Mouse (Mus musculus): ENCODE data around the gene Psmd3. TPM values are rescaled to one million over a fixed set of nuclear protein-coding genes. Genes with fewer than 3 reads are reported as not detected.
A peak's percentile ranks its signal among the peaks of the same experiment; 100 is the strongest.
"Not testable (repeated sequence)": the region's sequence is repeated elsewhere in the genome, so short reads cannot be mapped to it uniquely, and the experiment has no call there.

The Psmd3 gene
- polyA plus RNA-seq, 1 experiment = 201 TPM

DNA sequence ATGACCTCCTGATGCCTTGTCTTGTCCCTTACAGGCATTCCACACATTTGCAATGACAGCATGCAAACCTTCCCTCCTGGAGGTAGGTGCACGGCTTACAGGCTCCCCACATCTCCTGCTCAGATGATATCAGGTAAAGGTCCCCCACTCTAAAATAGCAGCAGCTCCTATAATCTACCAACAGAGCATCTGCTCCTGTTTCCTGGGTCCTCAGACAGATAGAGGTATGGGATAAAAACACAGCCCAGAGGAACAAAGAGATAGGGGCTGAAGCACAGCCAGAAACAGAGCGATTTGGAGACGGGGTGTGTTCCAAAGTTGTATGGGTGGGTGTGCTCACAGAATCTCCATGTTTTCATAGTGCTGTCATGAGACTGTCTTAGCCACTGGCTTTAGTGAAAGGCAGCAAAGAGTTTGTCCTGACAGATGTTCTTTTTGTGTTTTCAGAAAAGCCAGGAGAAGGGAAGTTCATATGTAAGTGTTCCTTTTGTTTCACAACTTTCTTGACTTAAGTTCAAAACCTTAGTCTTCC, 11.0 kb upstream of the Psmd3 start:
- no peak for TF ChIP-seq CTCF (IDR thresholded peaks at IDR 0.05; ENCODE audit: borderline replicate concordance, extremely low read depth, insufficient read depth, insufficient read length)
- no peak for TF ChIP-seq POLR2A (IDR thresholded peaks at IDR 0.05; ENCODE audit: borderline replicate concordance, extremely low read depth, insufficient read depth, insufficient read length, poor library complexity, severe bottlenecking)

DNA sequence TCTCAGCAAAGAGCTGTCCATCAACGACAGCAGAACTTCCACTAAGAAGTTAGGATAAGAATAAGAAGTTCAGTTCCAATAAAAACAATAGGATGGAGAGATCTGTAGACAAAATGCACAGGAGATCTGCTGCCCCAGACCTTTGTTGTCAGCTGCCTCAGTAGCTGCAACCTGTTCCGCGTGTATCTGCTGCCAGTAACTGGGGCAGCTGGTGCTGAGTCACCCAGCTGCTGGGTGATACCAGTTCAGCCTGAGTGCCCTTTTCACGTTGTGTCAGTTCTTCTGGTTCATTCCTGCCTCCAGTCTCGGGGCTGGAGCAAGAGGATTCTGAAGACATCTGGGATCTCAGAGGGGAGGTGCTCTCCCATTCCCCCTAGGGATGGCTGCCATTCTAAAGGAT, 10.5 kb upstream of the Psmd3 start:
- DNase-seq (ENCODE audit: low read depth) = no peak
- TF ChIP-seq CTCF (IDR thresholded peaks at IDR 0.05; ENCODE audit: borderline replicate concordance, extremely low read depth, insufficient read depth, insufficient read length) (no peak), POLR2A (IDR thresholded peaks at IDR 0.05; ENCODE audit: borderline replicate concordance, extremely low read depth, insufficient read depth, insufficient read length, poor library complexity, severe bottlenecking) (no peak)

More for the DNA sequence above, 11.0 kb upstream of the Psmd3 start:
- no peak for DNase-seq (ENCODE audit: low read depth)

DNA sequence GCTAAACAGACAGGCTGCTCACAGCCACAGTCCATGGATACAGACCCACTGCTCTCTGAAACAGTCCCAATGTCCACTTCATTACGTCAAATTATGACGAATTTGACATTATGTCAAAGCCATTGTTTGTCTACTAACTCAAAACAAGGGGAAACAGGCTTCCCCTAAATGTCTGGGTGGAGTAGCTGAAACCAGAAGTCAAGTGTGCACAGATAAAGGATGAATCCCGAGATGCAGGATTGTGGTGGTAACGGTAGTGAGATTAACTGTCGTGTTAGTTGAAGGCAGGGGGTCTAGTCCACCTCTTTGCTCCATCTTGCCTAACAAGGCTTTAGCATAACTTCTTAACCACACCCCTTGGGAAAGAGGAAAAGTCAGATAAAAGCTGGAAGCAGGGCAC, 9.9 kb upstream of the Psmd3 start:
- TF ChIP-seq POLR2A (IDR thresholded peaks at IDR 0.05; ENCODE audit: borderline replicate concordance, extremely low read depth, insufficient read depth, insufficient read length, poor library complexity, severe bottlenecking) (no peak), CTCF (IDR thresholded peaks at IDR 0.05; ENCODE audit: borderline replicate concordance, extremely low read depth, insufficient read depth, insufficient read length) (no peak)
- DNase-seq (ENCODE audit: low read depth) = no peak

DNA sequence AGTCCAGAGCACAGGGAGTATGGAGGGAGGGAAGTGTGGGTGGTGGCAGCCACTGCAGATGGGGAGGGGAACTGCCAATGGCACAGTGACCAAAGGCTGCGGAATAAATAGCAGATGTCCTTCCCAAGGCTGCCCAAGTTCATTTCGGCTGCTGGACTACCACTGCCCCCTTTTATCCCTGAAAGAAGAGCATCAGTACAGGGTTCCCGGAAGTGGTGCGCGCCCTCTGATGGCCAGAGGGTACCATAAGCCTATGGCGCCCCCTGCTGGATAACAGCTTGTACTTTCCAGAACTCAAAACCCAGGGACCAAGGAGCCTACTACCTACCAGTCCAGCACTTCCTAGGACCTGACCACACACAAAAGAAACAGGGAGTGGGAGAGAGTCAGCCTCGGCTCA, 9.2 kb upstream of the Psmd3 start:
- TF ChIP-seq CTCF (IDR thresholded peaks at IDR 0.05; ENCODE audit: borderline replicate concordance, extremely low read depth, insufficient read depth, insufficient read length) = 0 out of 2 replicates have a peak, but pooled peaks have one; percentile 27

DNA sequence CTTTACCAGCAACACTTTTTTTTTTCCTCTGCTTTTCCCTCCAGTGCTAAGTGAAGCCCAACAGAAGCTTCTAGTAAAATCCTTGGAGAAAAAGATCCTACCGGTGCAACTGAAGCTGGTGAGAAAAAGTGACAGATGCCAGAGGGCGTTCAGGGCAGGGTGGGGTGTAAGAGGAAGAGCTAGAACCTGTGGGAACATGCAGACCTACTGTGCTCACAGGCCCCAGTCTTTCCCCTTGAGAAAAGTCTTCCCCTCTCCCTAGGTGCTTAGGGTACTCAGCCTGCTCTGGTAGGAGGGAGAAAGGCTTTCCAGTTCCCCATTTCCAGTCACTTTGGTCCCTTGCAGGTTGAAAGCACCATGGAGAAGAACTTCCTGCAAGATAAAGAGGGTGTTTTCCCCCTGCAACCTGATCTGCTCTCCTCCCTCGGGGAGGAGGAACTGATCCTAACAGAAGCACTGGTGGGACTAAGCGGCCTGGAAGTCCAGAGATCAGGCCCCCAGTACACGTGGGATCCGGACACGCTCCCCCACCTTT, 6.5 kb upstream of the Psmd3 start:
- TF ChIP-seq CTCF (IDR thresholded peaks at IDR 0.05; ENCODE audit: borderline replicate concordance, extremely low read depth, insufficient read depth, insufficient read length) = no peak
- TF ChIP-seq POLR2A (IDR thresholded peaks at IDR 0.05; ENCODE audit: borderline replicate concordance, extremely low read depth, insufficient read depth, insufficient read length, poor library complexity, severe bottlenecking) = no peak
- DNase-seq (ENCODE audit: low read depth) = no peak

More for the DNA sequence above, 9.2 kb upstream of the Psmd3 start:
- peak; percentile 67 for DNase-seq (ENCODE audit: low read depth)

DNA sequence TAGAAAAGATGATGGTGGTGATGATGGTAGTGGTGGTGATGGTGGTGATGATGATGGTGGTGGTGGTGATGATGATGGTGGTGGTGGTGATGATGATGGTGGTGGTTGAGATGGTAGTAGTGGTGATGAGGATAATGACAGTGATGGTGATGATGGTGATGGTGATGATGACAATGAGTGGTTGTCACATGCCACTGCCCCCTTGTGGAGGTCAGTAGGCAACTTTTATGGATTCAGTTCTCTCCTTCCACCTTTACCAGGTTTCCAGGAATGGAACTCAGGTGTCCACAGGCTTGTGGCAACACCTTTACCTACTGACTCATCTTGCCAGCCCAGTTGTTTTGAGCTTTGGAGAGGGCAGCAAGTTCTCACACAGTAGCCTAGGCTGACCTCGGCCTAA, 2.3 kb upstream of the Psmd3 start:
- DNase-seq (ENCODE audit: low read depth) = no peak
- TF ChIP-seq POLR2A (IDR thresholded peaks at IDR 0.05; ENCODE audit: borderline replicate concordance, extremely low read depth, insufficient read depth, insufficient read length, poor library complexity, severe bottlenecking) (no peak), CTCF (IDR thresholded peaks at IDR 0.05; ENCODE audit: borderline replicate concordance, extremely low read depth, insufficient read depth, insufficient read length) (no peak)

DNA sequence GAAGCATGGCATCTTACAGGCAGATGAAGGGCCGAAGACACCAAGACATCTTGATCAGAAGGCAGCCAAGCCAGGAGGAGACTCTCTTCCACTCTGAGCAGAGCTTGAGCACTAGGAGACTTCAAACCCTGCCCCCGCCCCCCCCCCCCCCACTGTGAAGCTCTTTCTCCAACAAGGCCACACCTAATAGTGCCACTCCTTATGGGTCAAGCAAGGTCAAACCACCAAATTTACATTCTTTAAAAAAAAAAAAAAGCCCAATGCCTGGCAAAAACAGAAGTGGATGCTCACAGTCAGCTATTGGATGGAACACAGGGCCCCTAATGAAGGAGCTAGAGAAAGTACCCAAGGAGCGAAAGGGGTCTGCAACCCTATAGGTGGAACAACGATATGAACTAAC, 1.8 kb upstream of the Psmd3 start:
- not testable (repeated sequence) for DNase-seq (ENCODE audit: low read depth)

DNA sequence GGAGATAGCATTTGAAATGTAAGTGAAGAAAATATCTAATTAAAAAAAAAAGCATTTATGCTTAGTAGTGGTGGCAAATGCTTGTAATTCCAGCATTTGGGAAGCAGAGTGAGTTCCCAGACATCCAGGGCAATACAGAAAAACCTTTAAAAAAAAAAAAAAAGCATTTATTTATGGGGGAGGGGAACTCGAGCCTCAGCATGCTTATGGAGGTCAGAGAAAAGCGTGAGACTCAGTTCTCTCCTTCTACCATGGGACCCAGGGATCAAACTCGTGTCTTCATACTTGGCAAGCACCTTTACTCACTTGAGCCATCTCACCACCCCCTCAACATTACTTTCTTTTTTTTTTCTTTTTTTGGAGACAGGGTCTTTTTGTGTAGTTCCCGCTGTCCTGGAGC, 1.2 kb upstream of the Psmd3 start:
- no peak for DNase-seq (ENCODE audit: low read depth)
- TF ChIP-seq POLR2A (IDR thresholded peaks at IDR 0.05; ENCODE audit: borderline replicate concordance, extremely low read depth, insufficient read depth, insufficient read length, poor library complexity, severe bottlenecking) (no peak), CTCF (IDR thresholded peaks at IDR 0.05; ENCODE audit: borderline replicate concordance, extremely low read depth, insufficient read depth, insufficient read length) (no peak)

DNA sequence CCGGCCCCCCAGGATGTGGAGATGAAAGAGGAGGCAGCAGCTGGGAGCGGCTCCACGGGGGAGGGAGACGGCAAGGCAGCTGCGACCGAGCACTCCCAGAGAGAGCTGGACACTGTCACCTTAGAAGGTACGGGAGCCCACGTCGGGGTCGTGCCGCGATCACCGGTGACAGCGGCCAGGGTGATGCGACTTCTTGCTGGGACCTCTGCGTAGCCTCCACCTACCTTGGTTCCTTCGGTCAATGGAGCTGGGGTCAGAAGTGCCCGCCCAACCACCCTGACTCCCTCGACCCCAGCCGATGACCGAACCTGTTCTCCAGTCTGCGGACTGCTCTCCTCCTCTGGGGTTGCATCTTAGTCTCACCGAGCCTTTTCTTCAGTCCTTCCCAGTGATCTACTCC, 457 bp downstream of the Psmd3 start:
- TF ChIP-seq CTCF (IDR thresholded peaks at IDR 0.05; ENCODE audit: borderline replicate concordance, extremely low read depth, insufficient read depth, insufficient read length) (no peak), POLR2A (IDR thresholded peaks at IDR 0.05; ENCODE audit: borderline replicate concordance, extremely low read depth, insufficient read depth, insufficient read length, poor library complexity, severe bottlenecking) (no peak)
- no peak for DNase-seq (ENCODE audit: low read depth)

DNA sequence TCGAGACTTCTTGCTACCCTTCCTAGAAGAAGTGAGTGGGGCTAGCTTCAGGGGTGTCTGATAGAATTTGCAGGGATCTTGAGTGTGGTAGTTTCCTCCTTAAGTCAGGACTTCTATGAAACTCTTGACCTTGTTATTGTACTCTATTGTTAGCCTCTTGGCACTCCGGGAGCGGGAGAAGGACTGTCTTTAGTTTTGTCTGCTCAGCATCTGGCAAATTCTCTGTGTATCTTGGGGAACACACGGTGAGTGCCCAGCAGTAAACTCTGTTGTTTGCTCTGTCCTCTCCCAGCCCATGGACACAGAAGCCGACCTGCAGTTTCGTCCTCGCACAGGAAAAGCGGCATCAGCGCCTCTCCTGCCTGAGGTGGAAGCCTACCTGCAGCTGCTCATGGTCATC, 3.3 kb downstream of the Psmd3 start:
- no peak for DNase-seq (ENCODE audit: low read depth)
- TF ChIP-seq POLR2A (IDR thresholded peaks at IDR 0.05; ENCODE audit: borderline replicate concordance, extremely low read depth, insufficient read depth, insufficient read length, poor library complexity, severe bottlenecking) = no peak
- TF ChIP-seq CTCF (IDR thresholded peaks at IDR 0.05; ENCODE audit: borderline replicate concordance, extremely low read depth, insufficient read depth, insufficient read length) = no peak

DNA sequence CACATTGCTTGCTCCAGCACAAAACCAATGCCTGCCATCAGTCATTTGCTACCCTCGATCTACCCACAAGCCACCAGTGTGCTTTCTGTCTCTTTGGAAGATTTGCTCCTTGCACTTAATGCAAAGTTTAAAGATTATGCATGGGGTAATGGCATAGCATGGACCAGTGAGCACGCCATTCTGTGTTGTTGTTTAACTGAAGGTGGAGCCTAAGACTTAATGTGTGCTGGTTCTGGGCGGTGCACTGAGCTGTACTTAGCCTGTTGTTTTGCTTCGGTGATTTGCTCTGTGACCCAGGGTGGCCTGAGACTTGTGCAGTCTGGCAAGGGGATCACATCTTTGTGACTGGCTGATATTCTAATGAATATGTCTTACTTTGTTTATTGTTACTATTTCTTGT, 4.6 kb downstream of the Psmd3 start:
- no peak for TF ChIP-seq POLR2A (IDR thresholded peaks at IDR 0.05; ENCODE audit: borderline replicate concordance, extremely low read depth, insufficient read depth, insufficient read length, poor library complexity, severe bottlenecking)
- TF ChIP-seq CTCF (IDR thresholded peaks at IDR 0.05; ENCODE audit: borderline replicate concordance, extremely low read depth, insufficient read depth, insufficient read length) = no peak
- DNase-seq (ENCODE audit: low read depth) = no peak

DNA sequence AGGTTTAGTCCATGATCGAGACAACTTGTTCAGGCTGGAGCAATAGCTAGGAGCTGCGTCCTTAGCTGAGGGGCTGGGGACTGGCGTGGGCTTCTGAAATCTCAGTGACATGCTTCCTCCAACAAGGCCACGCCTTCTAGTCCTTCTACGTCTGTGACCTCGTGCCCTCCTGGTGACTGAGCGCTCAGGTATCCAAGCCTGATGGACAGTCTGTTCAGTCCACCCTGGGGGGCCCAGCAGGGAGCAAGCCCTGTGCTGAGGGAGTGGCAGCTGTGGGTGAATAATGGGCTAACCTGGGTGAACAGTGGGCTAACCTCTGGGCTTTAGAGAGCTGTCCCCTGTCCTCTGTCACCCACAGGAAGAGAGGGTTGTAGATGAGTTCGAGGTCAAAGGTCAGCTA, 5.7 kb downstream of the Psmd3 start:
- TF ChIP-seq POLR2A (IDR thresholded peaks at IDR 0.05; ENCODE audit: borderline replicate concordance, extremely low read depth, insufficient read depth, insufficient read length, poor library complexity, severe bottlenecking) (no peak), CTCF (IDR thresholded peaks at IDR 0.05; ENCODE audit: borderline replicate concordance, extremely low read depth, insufficient read depth, insufficient read length) (no peak)
- DNase-seq (ENCODE audit: low read depth) = no peak

DNA sequence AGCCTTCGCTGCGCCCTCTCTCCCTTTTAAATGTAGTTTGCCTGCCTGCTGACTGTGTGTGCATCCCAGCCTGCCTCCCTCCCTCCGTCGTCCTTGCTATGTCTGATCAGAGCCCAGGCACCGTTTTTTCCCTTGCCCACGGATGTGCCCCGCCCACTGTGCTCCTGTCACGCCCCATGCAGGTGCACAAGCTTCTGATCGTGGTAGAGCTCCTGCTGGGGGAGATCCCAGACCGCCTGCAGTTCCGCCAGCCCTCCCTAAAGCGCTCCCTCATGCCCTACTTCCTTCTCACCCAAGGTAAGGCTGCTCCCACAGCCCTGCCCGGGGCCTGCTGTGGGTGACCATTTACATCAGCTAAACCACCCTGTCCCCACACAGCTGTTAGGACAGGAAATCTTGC, 10.8 kb downstream of the Psmd3 start:
- DNase-seq (ENCODE audit: low read depth) = no peak
- no peak for TF ChIP-seq CTCF (IDR thresholded peaks at IDR 0.05; ENCODE audit: borderline replicate concordance, extremely low read depth, insufficient read depth, insufficient read length)
- TF ChIP-seq POLR2A (IDR thresholded peaks at IDR 0.05; ENCODE audit: borderline replicate concordance, extremely low read depth, insufficient read depth, insufficient read length, poor library complexity, severe bottlenecking) = no peak

Data from brain, embryonic 14.5 days (tissue).